8 mouse cellular contexts compared by ENCODE assay signal in the genomic region with DNA sequence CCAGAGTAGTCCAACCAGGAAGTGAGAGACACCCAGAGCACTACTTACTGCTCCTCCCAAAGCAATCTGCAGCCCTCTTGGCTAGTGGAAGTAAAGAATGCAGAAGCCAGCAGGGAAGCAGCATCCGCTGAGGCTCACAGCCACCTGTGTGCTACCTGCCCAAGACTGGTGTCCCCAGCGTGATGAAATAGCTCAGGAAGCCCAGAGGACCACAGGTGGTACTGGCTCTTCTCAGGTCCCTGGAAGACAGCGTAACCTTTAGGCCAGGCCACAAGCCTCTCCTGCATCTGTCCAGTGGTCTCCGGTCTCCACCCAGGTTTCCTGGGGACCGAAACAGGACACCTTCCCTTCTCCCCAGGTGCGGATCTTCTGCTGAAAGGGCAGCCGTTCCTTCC. TPM values are rescaled to one million over a fixed set of nuclear protein-coding genes. Genes with fewer than 3 reads are reported as not detected.
DNase-seq lines count a peak whose midpoint lies in the region; ATAC-seq and TF ChIP-seq lines count a peak whose summit lies in the region.

No protein-coding gene starts in this region.

- WGBS in heart, embryonic 11.5 days (ENCODE audit: insufficient replicate concordance): 13% methylated on average over 7 of the region's 7 CpGs
- 34% methylated on average over 7 of the region's 7 CpGs for WGBS in small intestine, adult 2 months

- H3K36me3 ChIP-seq in heart, embryonic 11.5 days (ENCODE audit: control insufficient read depth, insufficient read depth, low read length): no peaks in the 10 kb centered on the region
- H3K36me3 ChIP-seq in small intestine, adult 2 months (ENCODE audit: control insufficient read depth, insufficient read depth, low read length): no peaks in the 10 kb centered on the region

- H3K9ac ChIP-seq in heart, embryonic 11.5 days (ENCODE audit: low read depth, low read length): peak overlapping the region; percentile 80

- DNase-seq in kidney, adult 8-10 months: peak; percentile 12 to 20
- no peak for DNase-seq in kidney, adult 18-20 months
- peak; percentile 69 for DNase-seq in cerebellum, adult 9-11 months
- peak in 1 of 2 experiments; percentile 13 for DNase-seq in layer of hippocampus, adult 2 months (ENCODE audit: low spot score in 2 of 2)
- DNase-seq in lung, postnatal 4 days: peak; percentile 25 to 27

- H3K4me2 ChIP-seq in heart, embryonic 11.5 days: peak overlapping the region; percentile 89

- H3K27me3 ChIP-seq in heart, embryonic 11.5 days (ENCODE audit: control insufficient read depth, insufficient read depth, low read length): no peaks in the 10 kb centered on the region
- no peaks in the 10 kb centered on the region for H3K27me3 ChIP-seq in small intestine, adult 2 months (ENCODE audit: control insufficient read depth, insufficient read depth, low read length)

- no peak for TF ChIP-seq CTCF in layer of hippocampus, adult 2 months (conservative IDR thresholded peaks at IDR 0.05)
- no peak for TF ChIP-seq CTCF in small intestine, adult 2 months (IDR thresholded peaks at IDR 0.05; ENCODE audit: extremely low read depth, insufficient read length, insufficient replicate concordance, low read depth, low read length)

- peaks cover 4% of the 10 kb centered on the region for H3K4me1 ChIP-seq in heart, embryonic 11.5 days (ENCODE audit: control insufficient read depth, insufficient read depth, low read length)
- H3K4me1 ChIP-seq in small intestine, adult 2 months (ENCODE audit: control insufficient read depth, insufficient read depth, insufficient read length, low read length): peaks cover 5% of the 10 kb centered on the region

- H3K4me3 ChIP-seq in heart, embryonic 11.5 days (ENCODE audit: low read depth, low read length): peak overlapping the region; percentile 80
- peak overlapping the region; percentile 82 for H3K4me3 ChIP-seq in layer of hippocampus, adult 2 months
- peak overlapping the region; percentile 68 for H3K4me3 ChIP-seq in small intestine, adult 2 months (ENCODE audit: low read depth, low read length)

- no peaks in the 10 kb centered on the region for H3K9me3 ChIP-seq in heart, embryonic 11.5 days (replicated peaks; ENCODE audit: control insufficient read depth, low read length)

- ATAC-seq in heart, embryonic 11.5 days (replicated peaks; ENCODE audit: insufficient number of reproducible peaks, low FRiP score, low TSS enrichment): peak; percentile 32; the same call in 1 of the 2 replicates
- no peak for ATAC-seq in activated CD4-positive, CD25-positive, alpha-beta regulatory T cell, adult 4 months

- no peak for TF ChIP-seq POLR2A in small intestine, adult 2 months (IDR thresholded peaks at IDR 0.05; ENCODE audit: low read depth, low read length)

- no peak overlapping the region for H3K27ac ChIP-seq in heart, embryonic 11.5 days (ENCODE audit: low read depth, low read length)
- H3K27ac ChIP-seq in layer of hippocampus, adult 2 months: peak overlapping the region; percentile 98
- peak overlapping the region; percentile 43; the same call in 1 of the 2 replicates for H3K27ac ChIP-seq in small intestine, adult 2 months (ENCODE audit: insufficient read depth, low read depth, low read length)

RNA-seq across cellular contexts. Expression of a gene that starts 0.8 kb away (rescaled TPM):
- 5.0 and 6.1 TPM in 2 replicates for polyA plus RNA-seq in heart, embryonic 11.5 days (2014; fragmentation: Nextera tagmentation; extraction: Ambion mirVana)
- total RNA-seq in layer of hippocampus, adult 2 months (2021): 10 to 100 TPM; 40.7 to 44.9 TPM
- 0.46 and 4.8 TPM in 2 replicates for polyA plus RNA-seq in small intestine, adult 2 months (2012; rRNA removed)
- under 1 TPM in 1 of 2 experiments, not detected in 1; 0.06 TPM for polyA plus RNA-seq in activated CD4-positive, CD25-positive, alpha-beta regulatory T cell, adult 4 months (2017; shearing (Covaris generic))
